Mouse (Mus musculus) kidney, postnatal 36 days (tissue): ENCODE measurements at regions not wholly inside any gene's neighbourhood (a gene's known extent, or its start where the extent isn't known, plus 50 kb on each side); places are given as distances from the start of the nearest gene placed in this dataset.
A peak's percentile ranks its signal among the peaks of the same experiment; 100 is the strongest.

Experiments used
- DNase-seq, 2 experiments: peaks; one replicate each; pipeline ENCODE4 v3.0.0; 2021 to 2022; ENCODE audit warnings: mixed read lengths in 2 of 2

- DNase-seq = no peak
Observed at GRCm38 (mm10) chr3:83553858-83554257, 212.3 kb upstream of the Sfrp2 start.

GRCm38 (mm10) chr3:83556788-83557515, 209.2 kb upstream of the Sfrp2 start:
- no peak for DNase-seq

- no peak for DNase-seq
Observed at GRCm38 (mm10) chr3:83562026-83562425, 204.1 kb upstream of the Sfrp2 start.

GRCm38 (mm10) chr3:83575526-83575925, 190.6 kb upstream of the Sfrp2 start:
- no peak for DNase-seq

- DNase-seq = no peak
Observed at GRCm38 (mm10) chr3:83576155-83576554, 190.0 kb upstream of the Sfrp2 start.

GRCm38 (mm10) chr3:83580766-83581165, 185.4 kb upstream of the Sfrp2 start:
- no peak for DNase-seq

GRCm38 (mm10) chr3:83582256-83582655, 183.9 kb upstream of the Sfrp2 start:
- no peak for DNase-seq

GRCm38 (mm10) chr3:83583071-83583672, 182.9 kb upstream of the Sfrp2 start:
- no peak for DNase-seq

GRCm38 (mm10) chr3:83586086-83586485, 180.0 kb upstream of the Sfrp2 start:
- no peak for DNase-seq

- no peak for DNase-seq
Observed at GRCm38 (mm10) chr3:83586551-83586950, 179.6 kb upstream of the Sfrp2 start.

- DNase-seq = no peak
Observed at GRCm38 (mm10) chr3:83589127-83589526, 177.0 kb upstream of the Sfrp2 start.

GRCm38 (mm10) chr3:83591206-83591605, 174.9 kb upstream of the Sfrp2 start:
- no peak for DNase-seq

- no peak for DNase-seq
Observed at GRCm38 (mm10) chr3:83593321-83593720, 172.8 kb upstream of the Sfrp2 start.

GRCm38 (mm10) chr3:83601506-83601905, 164.6 kb upstream of the Sfrp2 start:
- peak in 1 of 2 experiments; percentile 5 for DNase-seq

GRCm38 (mm10) chr3:83609095-83609770, 156.9 kb upstream of the Sfrp2 start:
- no peak for DNase-seq

- no peak for DNase-seq
Observed at GRCm38 (mm10) chr3:83620435-83620834, 145.7 kb upstream of the Sfrp2 start.

GRCm38 (mm10) chr3:83633032-83633431, 133.1 kb upstream of the Sfrp2 start:
- DNase-seq = no peak

GRCm38 (mm10) chr3:83640433-83640832, 125.7 kb upstream of the Sfrp2 start:
- no peak for DNase-seq

GRCm38 (mm10) chr3:83663716-83664115, 102.4 kb upstream of the Sfrp2 start:
- no peak for DNase-seq

- DNase-seq = no peak
Observed at GRCm38 (mm10) chr3:83676147-83676546, 90.0 kb upstream of the Sfrp2 start.

GRCm38 (mm10) chr3:83686611-83687010, 79.5 kb upstream of the Sfrp2 start:
- DNase-seq = no peak

GRCm38 (mm10) chr3:83687503-83687902, 78.6 kb upstream of the Sfrp2 start:
- DNase-seq = no peak

GRCm38 (mm10) chr3:83689068-83689976, 76.8 kb upstream of the Sfrp2 start:
- DNase-seq = no peak
